Mouse (Mus musculus) spleen, adult 2 months (tissue): ENCODE measurements around the gene Dnaja4. TPM values are rescaled to one million over a fixed set of nuclear protein-coding genes. Genes with fewer than 3 reads are reported as not detected.

Source experiments
- DNase-seq, 2 experiments: peaks; one replicate each; pipeline versions ENCODE4 v3.0.0 to v3.0.0-alpha.2; 2012 to 2021; ENCODE audit warnings: low spot score in 2 of 2, low read depth in 1 of 2
- H3K27ac ChIP-seq: fragments of 200-500 bp; 2 replicates; pipeline ENCODE4 v1.5.1; 2012; ENCODE audit warnings: low read length, inconsistent platforms; ENCODE audit not compliant: insufficient read depth
- H3K27me3 ChIP-seq: fragments of 200-500 bp; 2 replicates; pipeline ENCODE4 v1.6.1; 2012; ENCODE audit warnings: mild to moderate bottlenecking, moderate library complexity, low read length, inconsistent platforms; ENCODE audit not compliant: control insufficient read depth, insufficient read depth
- H3K36me3 ChIP-seq: fragments of 200-500 bp; 2 replicates; pipeline ENCODE4 v1.6.1; 2012; ENCODE audit warnings: mild to moderate bottlenecking, low read length, inconsistent platforms; ENCODE audit not compliant: control insufficient read depth, insufficient read depth
- H3K4me1 ChIP-seq: fragments of 200-500 bp; 2 replicates; pipeline ENCODE4 v1.6.1; 2011; ENCODE audit warnings: inconsistent platforms; ENCODE audit not compliant: control insufficient read depth, insufficient read depth, insufficient read length
- H3K4me3 ChIP-seq: fragments of 200-500 bp; 2 replicates; pipeline ENCODE4 v1.5.1; 2011; ENCODE audit warnings: mild to moderate bottlenecking, inconsistent platforms; ENCODE audit not compliant: insufficient read depth, insufficient read length; ENCODE audit errors: extremely low read depth
- CTCF ChIP-seq: fragments of 200-500 bp; IDR thresholded peaks from 2 replicates; pipeline ENCODE4 v1.5.1; 2011; ENCODE audit warnings: mild to moderate bottlenecking, inconsistent platforms; ENCODE audit not compliant: insufficient read depth, insufficient read length, insufficient replicate concordance; ENCODE audit errors: extremely low read depth
- POLR2A ChIP-seq: fragments of 200-500 bp; IDR thresholded peaks from 2 replicates; pipeline ENCODE4 v1.6.1; 2011; ENCODE audit warnings: low read depth, low read length, inconsistent platforms
- WGBS: fragments of 180-500 bp; shearing (Covaris S2); methylation state at CpG from one replicate; pipeline ENCODE4 v1.1.7; 2018; 5-methylcytosine and 5-hydroxymethylcytosine counted together
- polyA plus RNA-seq: library from polyadenylated mRNA; depleted of rRNA; stranded (reverse); fragments of >200 nt; gene quantifications from 2 replicates; pipeline ENCODE4 v1.2.3, GENCODE M21; 2012

The Dnaja4 gene
- polyA plus RNA-seq, 1 experiment = 5.6 TPM

- peaks cover 7% of the 10 kb centered on the region for H3K36me3 ChIP-seq
- peak in 1 of 2 experiments; percentile 19 for DNase-seq
- no peaks in the 10 kb centered on the region for H3K27me3 ChIP-seq
- 89% methylated on average over 2 of the region's 2 CpGs for WGBS
- H3K27ac ChIP-seq = no peak overlapping the region
- no peak overlapping the region for H3K4me3 ChIP-seq
- TF ChIP-seq POLR2A (no peak), CTCF (no peak)
- no peaks in the 10 kb centered on the region; the same call in 1 of the 2 replicates for H3K4me1 ChIP-seq
These were observed 33.4 kb downstream of the Dnaja4 start for GRCm38 (mm10) chr9:54732122-54732521.

DNA sequence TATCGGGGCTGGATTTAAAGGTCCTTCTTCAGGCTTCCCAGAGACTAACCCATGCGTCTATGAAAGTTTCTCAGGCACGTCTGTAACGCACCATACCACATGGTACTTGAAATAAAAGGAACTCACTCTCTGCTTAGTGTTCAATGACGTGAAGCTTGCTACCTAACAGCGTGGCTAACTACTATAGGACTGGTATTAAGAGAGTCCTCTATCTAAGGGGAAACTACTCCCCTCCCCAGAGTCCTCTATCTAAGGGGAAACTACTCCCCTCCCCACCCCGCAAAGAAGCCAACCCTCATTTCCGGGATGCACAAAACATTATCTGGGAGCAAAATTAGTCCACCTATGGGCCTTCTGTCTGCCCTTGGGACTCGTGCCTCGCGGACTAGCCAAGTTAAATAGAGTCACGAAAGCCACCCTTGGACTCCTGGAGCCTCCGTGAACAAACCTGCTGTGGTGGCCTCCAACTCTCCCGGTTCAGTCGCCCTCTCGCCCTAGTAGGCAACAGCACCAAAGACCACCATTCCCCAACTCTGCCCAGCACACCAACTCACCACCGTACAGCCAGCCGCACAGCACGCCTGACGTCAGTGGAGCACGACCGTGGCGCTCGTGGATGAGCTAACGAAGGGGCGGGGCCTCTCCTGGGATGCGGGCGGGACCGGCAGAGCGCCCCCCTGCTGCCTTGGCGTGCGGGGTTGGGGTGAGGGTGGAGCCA is 35.4 kb downstream of the Dnaja4 start, which contains the start of gene Wdr61:
Gene Wdr61, minus strand, starts transcription at position 599 of the 718 bp plus-strand sequence.
- TF ChIP-seq POLR2A (peak; percentile 71; the same call in 1 of the 2 replicates), CTCF (0 out of 2 replicates have a peak, but pooled peaks have one; percentile 28)
- 2% methylated on average over 32 of the region's 32 CpGs for WGBS
- Histone ChIP-seq H3K4me1 (no peaks in the 10 kb centered on the region; the same call in 1 of the 2 replicates), H3K27ac (peak within 1 kb of the TSS; percentile 61), H3K4me3 (peak within 1 kb of the TSS; percentile 74), H3K27me3 (no peaks in the 10 kb centered on the region), H3K36me3 (peaks cover 2% of the 10 kb centered on the region; the same call in 1 of the 2 replicates)
- peak; percentile 88 to 96 for DNase-seq

- Histone ChIP-seq H3K27me3 (no peaks in the 10 kb centered on the region), H3K4me3 (peak overlapping the region; percentile 74), H3K27ac (no peak overlapping the region), H3K36me3 (no peaks in the 10 kb centered on the region; the same call in 1 of the 2 replicates), H3K4me1 (no peaks in the 10 kb centered on the region; the same call in 1 of the 2 replicates)
- DNase-seq = no peak
- 21% methylated on average over 11 of the region's 11 CpGs for WGBS
- TF ChIP-seq POLR2A = no peak
- no peak for TF ChIP-seq CTCF
These were observed 36.1 kb downstream of the Dnaja4 start for GRCm38 (mm10) chr9:54734639-54735252.

- H3K4me3 ChIP-seq = no peak overlapping the region
- H3K27me3 ChIP-seq = no peaks in the 10 kb centered on the region
- WGBS = 19% methylated on average over 9 of the region's 9 CpGs
- no peaks in the 10 kb centered on the region for H3K36me3 ChIP-seq
- H3K4me1 ChIP-seq = no peaks in the 10 kb centered on the region; the same call in 1 of the 2 replicates
- DNase-seq = peak; percentile 30 to 59
- no peak overlapping the region for H3K27ac ChIP-seq
- TF ChIP-seq POLR2A (no peak), CTCF (peak; percentile 69; the same call in 1 of the 2 replicates)
These were observed 37.6 kb downstream of the Dnaja4 start for GRCm38 (mm10) chr9:54736284-54736701.

GRCm38 (mm10) chr9:54738376-54738775 is 39.7 kb downstream of the Dnaja4 start:
- no peaks in the 10 kb centered on the region for H3K27me3 ChIP-seq
- 54% methylated on average over 3 of the region's 3 CpGs for WGBS

GRCm38 (mm10) chr9:54743891-54744290 is 45.2 kb downstream of the Dnaja4 start:
- no peak for DNase-seq
- Histone ChIP-seq H3K27ac (no peak overlapping the region), H3K27me3 (no peaks in the 10 kb centered on the region), H3K36me3 (no peaks in the 10 kb centered on the region), H3K4me3 (no peak overlapping the region), H3K4me1 (no peaks in the 10 kb centered on the region)
- no peak for TF ChIP-seq CTCF
- TF ChIP-seq POLR2A = no peak
- WGBS = 24% methylated on average over 4 of the region's 4 CpGs

More at GRCm38 (mm10) chr9:54738376-54738775, 39.7 kb downstream of the Dnaja4 start:
- Histone ChIP-seq H3K4me3 (no peak overlapping the region), H3K4me1 (no peaks in the 10 kb centered on the region; the same call in 1 of the 2 replicates), H3K27ac (no peak overlapping the region), H3K36me3 (no peaks in the 10 kb centered on the region)
- TF ChIP-seq POLR2A (no peak), CTCF (0 out of 2 replicates have a peak, but pooled peaks have one; percentile 1)
- DNase-seq = no peak

DNA sequence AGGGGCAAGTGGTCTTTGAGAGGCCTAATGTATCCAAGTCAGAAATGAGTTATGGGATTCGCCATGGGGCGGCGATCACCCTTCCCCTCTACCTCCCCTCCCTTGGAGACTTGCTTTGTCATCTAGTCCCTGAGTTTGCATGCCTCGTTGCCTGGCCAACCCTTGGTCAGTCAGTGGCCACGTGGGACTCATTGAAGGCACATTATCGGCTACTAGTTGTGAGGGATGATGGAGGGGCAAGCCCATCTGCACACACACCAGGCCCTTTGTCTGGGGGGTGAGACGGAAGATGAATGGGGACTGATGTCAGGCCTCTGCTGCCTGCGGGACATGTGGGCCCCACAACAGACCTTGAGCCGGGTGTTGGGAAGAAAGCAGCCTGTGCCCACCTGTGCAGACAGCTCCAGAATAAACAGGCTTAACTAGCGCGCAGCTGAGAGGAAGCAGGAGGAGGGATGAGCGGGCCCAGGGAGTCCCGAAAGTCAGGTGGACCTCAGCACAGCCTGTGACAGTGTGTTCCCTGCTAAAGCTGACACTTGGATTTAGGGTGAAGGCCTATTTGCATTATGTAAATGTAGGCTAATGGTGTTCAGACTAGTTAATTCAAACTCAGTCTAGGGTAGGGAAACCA is 47.2 kb downstream of the Dnaja4 start:
- TF ChIP-seq POLR2A (no peak), CTCF (no peak)
- Histone ChIP-seq H3K4me1 (no peaks in the 10 kb centered on the region), H3K36me3 (no peaks in the 10 kb centered on the region), H3K4me3 (no peak overlapping the region), H3K27me3 (no peaks in the 10 kb centered on the region), H3K27ac (no peak overlapping the region)
- 84% methylated on average over 13 of the region's 13 CpGs for WGBS
- no peak for DNase-seq
